Mouse (Mus musculus) E14TG2a.4 (cell line): ENCODE measurements at regions not wholly inside any gene's neighbourhood (a gene's known extent, or its start where the extent isn't known, plus 50 kb on each side); places are given as distances from the start of the nearest gene placed in this dataset.

Source experiments
- CTCF ChIP-seq: conservative IDR thresholded peaks from 2 replicates; pipeline ENCODE4 v1.5.1; 2014; ENCODE audit warnings: low read length
- POU5F1 ChIP-seq: IDR thresholded peaks from 2 replicates; pipeline ENCODE4 v1.6.1; 2014; ENCODE audit warnings: low read length, borderline replicate concordance

DNA sequence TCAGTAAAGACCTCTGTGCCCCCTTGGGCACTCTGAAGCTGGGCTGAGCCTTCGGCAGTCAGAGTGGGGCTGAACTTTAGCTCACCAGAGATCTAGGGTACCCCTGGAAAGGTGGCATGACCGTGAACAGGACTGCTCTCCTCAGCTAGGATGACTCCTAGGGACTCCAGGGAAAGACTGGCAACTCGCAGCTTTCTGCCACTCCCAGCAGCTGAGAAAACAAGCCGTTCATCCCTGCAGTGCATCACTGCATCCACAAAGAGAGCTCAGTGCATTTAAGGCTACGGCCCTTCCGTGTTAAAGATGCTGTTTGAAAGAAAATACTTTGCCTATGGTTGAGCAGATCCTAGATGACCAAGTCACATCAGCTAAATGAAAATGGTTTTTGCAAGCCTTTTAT is 126.4 kb downstream of the Mreg start:
- TF ChIP-seq CTCF (no peak), POU5F1 (no peak)
